Mouse (Mus musculus): ENCODE results near the gene Gm11492.

Gm11492 gene

DNA sequence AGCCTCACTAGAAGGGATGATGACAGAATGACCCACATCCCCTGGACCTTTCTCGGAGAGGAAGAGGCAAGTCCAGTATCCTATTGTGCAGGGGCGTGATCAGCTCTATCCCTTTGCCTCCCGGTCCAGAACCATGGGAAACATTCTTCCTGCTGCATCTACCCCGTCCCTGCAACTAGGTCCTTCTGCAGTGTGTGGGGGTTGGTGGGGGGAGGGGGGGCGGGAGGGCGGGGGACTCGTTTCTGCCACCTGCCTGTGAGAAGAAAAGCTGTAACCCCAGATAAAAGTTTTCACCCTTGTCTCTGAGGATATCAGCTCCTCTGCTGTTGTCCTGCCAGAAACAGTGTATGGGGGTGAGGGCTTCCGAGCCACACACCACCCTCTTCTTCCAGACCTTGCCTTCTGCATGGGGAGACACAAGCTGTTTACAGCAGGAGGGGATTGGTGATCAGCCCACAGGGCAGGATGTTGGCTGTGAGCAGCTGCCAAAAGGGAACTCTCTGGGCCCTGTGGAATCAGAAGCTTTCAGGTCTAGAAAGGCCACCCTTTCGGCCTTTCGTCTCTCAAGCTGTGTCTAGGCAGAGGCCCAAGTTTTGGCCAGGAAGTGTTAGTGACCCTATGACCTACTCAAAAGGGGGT, 12.6 kb downstream of the Gm11492 start:
- DNase-seq (ENCODE audit: low read depth): no peak

DNA sequence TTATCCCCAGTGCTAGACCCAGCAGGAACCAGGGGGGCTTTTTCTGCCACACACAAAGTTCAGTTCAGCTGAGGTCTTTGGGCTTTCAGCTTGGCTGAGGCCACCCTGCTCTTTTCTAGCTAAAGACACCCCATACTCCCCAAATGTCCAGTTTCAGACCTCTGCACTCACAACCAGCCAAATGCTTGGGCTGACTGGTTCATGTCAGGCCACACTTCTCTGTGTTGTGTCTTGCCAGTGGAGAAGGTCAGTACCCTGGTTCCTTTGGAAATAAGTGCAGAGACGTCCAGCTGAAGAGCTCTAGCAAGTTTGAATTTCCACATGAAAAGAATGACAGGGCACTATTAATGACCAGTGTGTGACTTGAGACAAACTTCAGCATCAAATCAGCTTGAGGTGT, 13.3 kb downstream of the Gm11492 start:
- no peak for DNase-seq (ENCODE audit: low read depth)

DNA sequence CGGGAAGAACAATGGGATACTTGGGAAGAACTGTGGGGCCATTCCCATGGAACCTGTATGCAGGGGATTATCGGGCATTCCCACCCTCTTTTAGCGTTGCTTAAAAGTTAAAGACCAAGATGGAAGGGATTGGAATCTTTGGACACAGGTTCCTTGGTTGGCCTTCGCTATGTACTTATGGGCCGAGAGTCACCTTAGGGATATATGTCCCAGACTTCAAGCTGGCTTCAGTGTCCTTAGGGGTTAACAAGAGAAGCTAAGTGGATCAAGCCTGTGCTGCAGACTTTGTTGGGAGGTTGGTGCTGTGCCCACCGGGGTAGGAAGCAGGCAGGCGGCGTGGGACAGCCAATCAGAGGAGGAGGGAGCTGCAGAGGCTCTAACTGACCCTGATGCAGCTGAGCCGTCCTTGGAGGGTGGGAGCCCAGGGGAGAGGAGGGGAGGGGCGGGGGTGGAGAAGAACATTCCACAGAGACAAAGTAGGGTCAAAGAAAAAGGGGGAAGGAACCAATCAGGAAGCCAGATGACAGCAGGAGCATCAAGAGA, 14.2 kb downstream of the Gm11492 start:
- no peak for DNase-seq (ENCODE audit: low read depth)

DNA sequence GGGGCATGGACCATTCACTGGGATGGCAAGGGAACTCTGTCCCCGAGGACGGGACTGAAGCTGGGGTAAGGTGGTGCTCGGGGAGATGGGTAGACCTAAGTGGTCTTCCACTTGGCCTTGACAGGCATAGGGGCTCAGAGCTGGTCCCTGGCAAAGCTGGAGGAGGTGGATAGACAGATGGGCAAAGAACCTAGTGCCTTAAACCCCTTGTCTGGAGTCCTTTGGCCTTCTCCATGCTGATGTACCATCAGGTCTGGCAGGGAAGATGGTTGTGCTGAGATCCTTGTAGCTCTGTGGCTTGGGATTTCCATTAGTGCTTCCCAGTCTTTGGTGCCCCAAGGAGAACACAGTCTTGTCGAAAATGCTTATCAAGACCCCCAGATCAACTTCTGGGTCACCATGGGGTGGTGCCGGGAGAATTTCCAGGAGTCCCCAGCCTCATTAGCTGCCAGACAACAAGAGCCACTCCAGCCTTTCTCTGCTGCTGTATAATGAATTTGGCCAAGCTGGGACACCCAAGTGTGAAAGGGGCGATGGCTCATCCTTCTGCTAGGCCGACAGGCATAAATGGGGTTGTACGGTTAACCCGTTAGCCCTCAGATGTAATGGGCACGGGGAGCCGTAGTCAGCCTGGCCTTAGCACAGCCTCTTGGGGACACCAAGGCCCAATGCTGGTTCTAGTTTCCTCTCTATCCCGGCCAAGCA, 14.9 kb downstream of the Gm11492 start:
- DNase-seq (ENCODE audit: low read depth): no peak

DNA sequence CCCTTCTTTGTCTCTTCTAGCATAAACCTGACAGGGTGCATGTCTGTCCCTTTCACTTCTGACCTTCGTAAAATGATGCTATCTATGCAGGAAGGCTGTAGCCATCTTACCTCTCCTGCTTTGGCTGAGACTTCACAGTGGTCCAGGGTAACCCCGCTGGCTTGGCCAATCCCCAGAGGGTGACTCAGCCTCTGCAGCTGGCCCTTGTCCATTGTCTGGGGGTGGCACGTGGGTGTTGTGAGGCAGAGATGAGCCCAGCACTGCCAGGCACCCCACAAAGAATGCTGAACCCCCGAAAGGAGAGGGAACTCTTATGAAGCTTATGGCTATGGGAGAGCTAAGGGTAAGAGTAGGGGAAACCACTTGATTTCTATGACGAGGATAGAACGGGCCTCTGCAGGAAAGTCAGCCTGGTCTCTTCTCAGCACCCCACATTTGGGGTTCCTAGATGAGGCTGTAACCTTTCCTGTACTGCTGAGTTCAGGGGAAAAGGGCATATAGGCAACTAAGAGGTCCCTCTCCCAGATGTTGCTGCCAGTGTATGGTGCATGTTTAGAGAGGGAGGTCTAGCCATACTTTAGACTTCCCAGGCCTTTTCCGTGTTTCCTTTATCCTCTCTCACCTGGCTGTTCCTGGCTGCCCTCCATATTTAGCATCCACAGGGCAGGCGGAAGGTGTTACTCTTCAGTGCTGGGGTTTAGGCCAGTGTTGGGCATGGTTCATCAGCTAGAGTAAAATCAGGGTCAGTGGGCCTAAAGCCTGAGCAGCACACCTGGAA, 15.7 kb downstream of the Gm11492 start:
- DNase-seq (ENCODE audit: low read depth): no peak

DNA sequence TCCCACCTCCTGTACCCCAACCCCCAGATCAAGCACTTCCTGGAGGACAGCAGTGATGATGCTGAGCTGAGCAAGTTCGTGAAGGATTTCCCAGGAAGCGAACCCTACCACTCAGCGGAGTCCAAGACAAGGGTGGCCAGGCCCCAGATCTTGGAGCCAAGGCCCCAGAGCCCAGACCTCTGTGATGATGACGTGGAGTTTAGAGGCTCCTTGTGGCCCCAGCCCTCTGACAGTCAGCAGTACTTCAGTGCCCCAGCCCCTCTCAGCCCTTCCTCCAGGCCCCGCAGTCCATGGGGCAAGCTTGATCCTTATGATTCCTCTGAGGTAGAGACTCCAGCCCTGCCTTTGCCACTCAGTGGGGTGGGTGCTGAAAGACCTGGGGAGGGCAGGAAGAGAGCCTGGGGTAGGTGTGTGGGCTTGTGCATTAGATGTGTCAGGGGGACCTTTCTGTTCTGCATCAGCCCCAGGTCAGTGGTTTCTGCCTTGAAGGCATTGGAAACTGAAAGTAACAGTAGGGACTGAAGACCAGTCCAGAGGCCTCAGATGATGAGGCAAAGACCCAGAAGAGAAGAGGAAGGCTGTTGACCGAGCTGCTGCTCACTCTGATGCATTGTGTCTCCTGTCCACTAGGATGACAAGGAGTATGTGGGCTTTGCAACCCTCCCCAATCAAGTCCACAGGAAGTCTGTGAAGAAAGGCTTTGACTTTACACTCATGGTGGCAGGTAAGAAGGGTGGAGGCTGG, 17.0 kb downstream of the Gm11492 start:
- no peak for DNase-seq (ENCODE audit: low read depth)

DNA sequence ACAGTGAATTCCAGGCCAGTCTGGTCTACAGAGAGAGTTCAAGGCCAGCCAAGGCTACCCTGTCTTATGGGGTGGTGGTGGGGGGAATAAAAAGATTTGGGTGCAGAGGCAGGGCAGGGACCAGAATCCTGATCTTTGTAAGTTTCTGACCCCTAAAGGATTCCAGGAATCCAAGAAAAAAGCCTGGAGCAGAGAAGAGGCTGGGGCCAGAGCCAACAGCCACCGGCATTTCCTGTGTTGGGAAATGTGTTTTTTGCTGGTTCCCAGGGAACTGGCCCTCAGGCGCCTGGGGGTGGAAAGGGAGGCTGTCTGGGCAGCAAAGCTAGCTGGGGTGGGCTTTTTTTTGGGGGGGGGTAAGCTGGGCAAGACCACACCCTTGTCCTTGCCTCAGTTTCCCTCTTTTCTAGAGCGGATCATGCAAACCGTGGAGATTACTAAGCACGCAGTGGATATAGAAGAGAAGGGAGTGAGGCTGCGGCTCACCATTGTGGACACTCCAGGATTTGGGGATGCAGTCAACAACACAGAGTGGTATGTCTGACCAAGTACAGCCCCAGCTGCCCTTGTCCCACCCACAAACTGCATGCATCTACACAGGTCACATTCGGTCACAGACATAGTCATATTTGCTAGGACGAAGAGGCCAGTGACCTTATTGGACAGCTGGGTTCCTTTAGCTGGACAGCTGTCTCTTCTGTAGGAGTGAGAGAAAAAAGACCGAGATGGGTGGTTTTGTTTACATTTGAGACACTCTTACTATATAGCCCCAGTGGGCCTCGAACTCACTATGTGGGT, 18.5 kb downstream of the Gm11492 start:
- DNase-seq (ENCODE audit: low read depth): no peak

DNA sequence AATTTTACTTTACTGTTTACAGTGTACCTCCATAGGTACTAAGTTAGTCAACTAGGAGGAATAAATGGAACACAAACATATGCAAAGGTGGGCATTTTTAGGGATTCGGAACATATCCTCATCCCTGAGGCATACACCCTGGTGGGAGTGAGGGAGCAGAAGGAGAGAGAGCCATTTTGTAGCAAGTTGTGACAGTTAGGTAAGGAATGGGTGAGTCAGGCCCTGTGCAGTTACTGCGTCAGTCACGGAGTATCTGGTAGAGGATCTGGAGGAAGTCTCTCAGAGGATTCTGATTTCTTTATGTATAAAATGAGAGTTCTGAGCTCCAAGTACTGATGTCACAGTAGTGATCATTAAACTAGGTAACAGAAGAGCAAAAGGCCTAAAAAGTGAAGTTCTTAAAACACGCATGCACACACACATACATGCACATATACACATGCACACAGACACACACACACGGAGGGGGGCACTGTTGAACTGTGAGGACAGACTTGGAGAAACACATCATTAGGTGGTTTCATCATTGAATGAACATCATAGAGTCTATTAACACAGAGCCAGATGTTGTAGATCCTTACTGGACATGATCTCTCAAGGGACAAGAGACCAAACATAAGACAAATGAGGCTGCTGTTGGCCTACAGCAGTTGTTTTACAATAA, 20.9 kb downstream of the Gm11492 start:
- DNase-seq (ENCODE audit: low read depth): no peak

DNA sequence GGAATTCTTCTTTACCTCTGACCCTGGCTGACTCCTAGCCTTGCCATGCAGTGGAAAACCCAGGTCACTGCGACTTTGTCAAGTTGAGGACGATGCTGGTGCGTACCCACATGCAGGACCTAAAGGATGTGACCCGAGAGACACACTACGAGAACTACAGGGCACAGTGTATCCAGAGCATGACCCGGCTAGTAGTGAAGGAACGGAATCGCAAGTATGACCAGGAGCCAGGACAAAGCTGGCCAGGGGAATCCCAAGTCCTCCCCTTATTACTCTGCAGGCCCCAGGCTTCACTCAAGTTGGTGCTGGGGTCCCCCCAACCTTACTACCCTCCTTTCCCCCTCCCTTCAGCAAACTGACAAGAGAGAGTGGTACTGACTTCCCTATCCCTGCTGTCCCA, 23.2 kb downstream of the Gm11492 start:
- DNase-seq (ENCODE audit: low read depth): no peak

DNA sequence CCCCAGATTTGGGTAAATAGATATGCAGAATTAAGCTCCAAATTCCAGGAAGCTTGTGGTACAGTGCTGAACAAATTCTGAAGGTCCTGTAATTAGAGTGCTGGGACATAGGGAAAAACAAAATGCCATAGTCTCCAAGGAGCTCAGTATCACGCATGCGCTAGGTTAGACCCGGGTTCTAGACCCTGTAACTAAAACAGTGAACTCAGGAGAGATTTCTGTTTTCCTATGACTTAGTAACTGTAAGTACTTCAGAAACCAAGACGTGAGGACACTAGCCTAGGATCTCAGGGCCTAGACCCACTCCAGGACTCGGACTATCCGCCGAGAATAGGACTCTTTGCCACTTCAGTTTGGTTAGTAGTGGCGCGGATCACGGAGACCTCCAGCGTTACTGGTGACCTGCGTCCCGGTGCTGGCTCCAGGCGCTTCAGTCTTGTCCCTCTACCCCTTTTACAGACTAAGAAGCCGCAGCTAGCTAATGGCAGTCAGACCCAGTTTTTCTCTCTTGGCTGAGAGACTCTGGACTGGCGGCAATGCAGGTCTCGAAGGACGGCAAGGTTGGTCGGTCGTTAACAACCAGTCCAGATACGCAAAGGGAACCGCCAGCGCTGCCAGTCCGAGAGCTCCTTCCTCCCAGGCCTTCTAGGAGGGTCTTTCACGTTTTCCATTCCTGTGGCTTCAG, 24.5 kb downstream of the Gm11492 start:
- DNase-seq (ENCODE audit: low read depth): peak; percentile 48

DNA sequence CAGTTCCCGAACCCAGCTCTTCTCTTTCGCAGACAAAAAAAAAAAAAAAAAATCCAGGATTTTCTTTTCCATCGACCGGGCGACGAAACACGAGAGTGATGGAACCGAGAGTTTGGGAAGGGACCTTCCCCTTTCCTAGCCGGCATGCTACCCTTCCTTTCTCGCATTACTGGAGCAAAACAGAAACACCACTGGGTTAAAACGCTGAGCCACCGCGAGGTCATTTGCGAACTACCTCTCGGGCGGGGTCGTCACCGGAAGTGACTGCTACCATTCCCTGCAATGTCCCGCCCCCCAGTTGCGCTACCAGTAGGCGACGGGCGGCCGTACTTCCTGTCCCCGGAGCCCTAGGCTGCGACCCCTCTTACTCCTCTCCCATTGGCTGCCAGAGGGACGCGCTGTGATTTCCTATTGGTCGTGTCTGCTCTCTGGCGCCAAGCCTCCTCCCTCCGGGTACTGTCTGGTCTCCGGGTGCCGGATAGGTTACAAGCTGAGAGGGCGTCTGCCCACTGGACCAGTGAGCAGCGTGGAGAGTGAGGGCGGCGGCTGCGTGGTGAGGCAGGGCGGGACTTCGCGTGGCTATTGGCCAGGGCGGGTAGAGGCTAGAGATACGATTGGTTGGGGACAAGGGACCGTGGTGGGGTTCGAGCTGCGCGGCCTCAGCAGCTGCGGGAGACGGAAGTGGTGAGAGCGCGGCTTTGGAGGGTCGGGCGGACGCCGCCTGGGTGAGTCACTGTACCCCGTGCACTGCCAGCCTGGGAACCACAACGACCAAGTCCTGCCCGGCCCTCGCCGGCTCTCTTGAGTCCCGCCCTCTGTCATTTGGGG, 25.3 kb downstream of the Gm11492 start, which contains the start of gene Mtmr4:
Mtmr4 (plus strand) TSS at position 637 of the 828 bp plus-strand sequence.
- peak; percentile 100 for DNase-seq (ENCODE audit: low read depth)

DNA sequence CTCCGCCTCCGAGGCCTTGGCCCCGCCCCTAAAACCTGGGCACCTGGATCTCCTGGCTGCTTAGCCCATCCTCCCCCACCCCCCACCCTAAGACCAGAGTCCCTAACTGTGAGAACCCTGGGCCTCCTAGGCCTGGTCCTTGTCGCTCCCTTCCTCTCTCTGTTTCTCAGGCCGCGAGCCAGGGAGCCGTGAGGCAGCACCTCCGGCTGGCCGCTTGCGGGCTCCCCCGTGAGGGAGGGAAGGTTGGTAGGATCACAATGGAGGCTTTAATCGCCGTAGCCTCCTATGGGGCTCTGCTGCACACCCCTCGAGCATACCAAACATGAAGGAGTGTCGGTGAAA, 25.9 kb downstream of the Gm11492 start:
- DNase-seq (ENCODE audit: low read depth): no peak

DNA sequence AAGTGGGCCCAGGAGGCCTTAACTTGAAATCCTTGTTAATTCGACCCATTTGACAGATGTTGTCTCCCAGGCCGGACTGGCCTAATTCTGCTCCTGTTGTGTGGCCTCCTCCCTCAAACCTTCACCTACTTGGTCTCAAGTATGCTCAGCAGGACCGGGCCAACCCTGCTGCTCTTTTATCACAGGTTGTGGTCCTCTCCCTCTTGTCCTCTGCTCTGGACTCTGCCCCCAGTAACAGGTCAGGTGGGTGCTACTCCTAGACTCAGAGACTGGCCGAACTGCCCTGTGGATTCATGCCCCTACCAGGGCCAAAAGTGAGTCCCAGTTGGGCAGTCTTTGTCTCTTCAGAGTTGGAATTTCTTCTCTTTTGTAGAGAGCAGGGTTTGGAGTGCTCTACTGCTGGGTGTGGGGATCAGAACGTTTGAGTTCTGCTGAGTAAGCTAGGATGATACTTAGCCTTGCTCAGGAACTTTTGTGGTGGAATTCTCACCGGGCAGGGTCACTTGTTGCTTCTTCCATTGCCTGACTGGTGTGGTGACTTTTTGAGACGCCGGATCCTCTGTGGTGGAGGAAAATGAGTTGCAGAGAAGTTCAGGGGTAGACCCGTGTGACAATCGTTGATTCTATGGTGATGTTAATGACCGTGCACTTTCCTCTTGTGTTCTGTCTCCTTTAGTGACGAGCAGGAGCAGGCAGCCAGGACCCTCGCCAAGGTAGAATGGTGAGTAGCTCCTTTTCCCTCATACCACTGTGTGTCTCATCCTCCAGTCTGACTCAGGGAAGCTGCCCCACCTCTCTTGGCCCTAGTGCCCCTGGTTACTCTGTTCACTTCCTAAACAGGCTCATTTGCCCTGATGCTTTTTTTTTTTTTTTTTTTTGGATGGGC, 26.5 kb downstream of the Gm11492 start:
- DNase-seq (ENCODE audit: low read depth): peak; percentile 37

DNA sequence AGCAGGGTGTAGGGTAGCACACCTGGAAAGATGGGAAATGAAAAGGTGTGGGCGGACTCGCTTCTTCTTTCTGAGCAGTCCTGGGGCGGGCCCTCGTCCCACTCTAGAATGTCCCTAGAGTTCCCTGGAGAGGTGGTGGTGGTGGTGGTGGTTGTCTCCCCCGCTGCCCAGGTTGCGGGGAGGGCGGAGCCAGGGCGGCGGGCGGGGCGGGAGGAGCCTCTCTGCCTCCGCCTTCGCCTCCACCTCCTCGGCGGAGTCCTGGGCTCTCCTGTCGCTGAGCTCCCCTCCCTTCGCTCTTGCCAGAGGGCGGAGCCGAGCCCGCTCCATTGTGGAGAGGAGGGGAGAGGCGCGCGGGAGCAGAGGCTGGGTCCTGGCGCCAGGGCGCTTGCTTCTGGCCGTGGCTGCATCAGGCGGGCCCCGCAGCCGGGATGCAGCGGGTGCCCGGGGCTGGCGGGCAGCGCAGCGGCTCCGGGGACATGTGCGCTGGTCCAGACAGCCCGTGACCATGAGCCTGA, 28.9 kb downstream of the Gm11492 start:
- DNase-seq (ENCODE audit: low read depth): no peak

DNA sequence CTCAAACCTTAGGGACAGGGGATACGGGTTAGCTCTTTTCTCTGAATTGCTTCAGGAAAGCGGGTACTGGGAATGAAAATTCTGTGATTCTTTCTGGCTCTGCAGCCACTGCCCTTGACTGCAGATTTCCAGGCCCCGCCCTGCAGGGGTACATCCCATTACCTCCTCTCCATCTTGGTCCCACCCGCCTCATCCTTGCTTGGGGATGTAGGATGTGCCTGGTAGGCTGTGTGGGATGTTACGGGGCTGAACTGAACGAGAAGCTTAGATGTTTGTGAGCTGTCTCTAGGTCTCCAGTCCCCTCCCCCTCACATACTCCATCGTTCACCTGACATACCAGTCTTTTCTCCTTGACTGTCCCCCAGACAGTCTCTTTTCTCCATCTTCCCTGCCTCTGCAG, 29.5 kb downstream of the Gm11492 start:
- no peak for DNase-seq (ENCODE audit: low read depth)

DNA sequence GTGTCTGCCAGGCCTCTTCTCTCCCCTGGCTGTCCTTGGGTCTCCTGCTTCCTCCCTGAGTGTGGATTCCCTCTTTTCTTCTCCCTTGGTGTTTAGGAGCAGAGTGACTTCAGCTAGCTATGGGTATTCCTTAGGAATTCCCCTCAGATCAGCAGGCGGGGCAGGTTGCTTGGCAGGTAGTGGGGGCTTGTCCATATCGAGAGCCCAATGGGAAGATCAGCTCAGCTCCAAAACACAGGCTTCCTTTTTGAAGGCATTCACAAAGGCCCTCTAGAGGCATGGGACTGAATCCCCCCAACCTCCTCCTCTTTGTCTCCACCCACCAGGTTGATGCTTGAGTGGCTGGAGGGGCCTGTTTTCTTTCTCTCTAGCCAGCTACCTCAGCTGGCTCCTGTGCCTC, 30.0 kb downstream of the Gm11492 start:
- DNase-seq (ENCODE audit: low read depth): no peak

DNA sequence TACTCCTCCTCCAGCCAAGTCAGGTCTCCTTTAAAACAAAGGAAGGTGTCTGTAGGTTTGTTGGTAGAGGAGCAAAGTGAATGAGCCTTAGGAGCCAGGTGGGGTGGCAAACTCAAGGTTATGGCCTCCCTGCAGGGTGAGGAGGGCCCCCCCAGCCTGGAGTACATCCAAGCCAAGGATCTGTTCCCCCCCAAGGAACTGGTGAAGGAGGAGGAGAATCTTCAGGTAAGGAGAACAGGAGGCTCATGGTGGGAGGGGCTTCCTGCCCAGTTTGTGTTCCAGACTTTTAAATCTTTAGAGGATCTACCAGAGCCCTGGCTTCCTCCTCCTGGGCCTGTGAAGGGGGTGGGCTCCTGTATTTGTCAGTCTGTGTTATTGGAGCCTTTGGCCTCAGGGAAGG, 30.6 kb downstream of the Gm11492 start:
- no peak for DNase-seq (ENCODE audit: low read depth)
